Mouse (Mus musculus) myocyte (in vitro differentiated cells): ENCODE results near the gene Ibtk. TPM values are rescaled to one million over a fixed set of nuclear protein-coding genes. Genes with fewer than 3 reads are reported as not detected.

Experiments used
- polyA plus RNA-seq: library from polyadenylated mRNA; unstranded; fragments of >200 nt; fragmentation: generic; extraction: Trizol; gene quantifications from one replicate; pipeline ENCODE4 v1.2.1, GENCODE M21; 2012; ENCODE audit warnings: missing spikeins

Ibtk gene
- polyA plus RNA-seq, 1 experiment = 13.5 TPM

Other genes starting within 250 kb of the Ibtk start
- 15.2 TPM for gene Tpbg, start 93.0 kb upstream of the Ibtk start, polyA plus RNA-seq